Mouse (Mus musculus): Measurements from ENCODE around the gene Zfp51. TPM values are rescaled to one million over a fixed set of nuclear protein-coding genes. Genes with fewer than 3 reads are reported as not detected.
"Not testable (repeated sequence)": the region's sequence is repeated elsewhere in the genome, so short reads cannot be mapped to it uniquely, and the experiment has no call there.

Gene Zfp51
- polyA plus RNA-seq (2012; rRNA removed) = 0.64 and 1.1 TPM in 2 replicates

DNA sequence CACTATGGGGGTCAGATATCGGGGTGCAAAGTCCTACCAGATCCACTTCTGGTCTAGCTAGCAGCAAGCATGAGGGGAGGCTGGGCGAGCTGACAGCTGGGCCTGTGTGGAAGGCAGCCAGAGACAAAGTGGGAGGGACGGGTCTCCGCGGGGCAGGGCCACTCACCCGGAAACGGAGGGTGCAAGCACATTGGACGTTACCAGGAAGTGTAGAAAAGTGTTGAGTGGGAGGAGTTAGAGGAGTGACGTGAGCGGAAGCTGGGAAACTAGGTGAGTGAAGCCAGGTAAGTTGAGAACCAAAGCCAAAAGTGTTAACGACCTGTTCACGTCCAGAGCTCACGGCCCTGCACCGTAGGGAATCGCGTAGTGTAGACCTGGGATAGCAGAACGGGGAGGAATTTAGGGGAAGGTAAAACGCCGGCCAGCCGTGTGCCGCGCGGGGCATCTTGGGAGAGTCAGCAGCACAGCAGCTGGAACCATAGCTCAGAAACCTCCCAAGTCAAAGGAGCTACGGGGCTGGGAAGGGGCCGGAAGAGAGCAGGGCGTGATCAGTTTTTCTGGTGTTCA, at the start of gene Zfp51:
Gene Zfp51, plus strand, starts transcription at position 237 of the 567 bp plus-strand sequence.
- Histone ChIP-seq H3K4me3 (ENCODE audit: insufficient read depth, low read depth, low read length) (peak within 1 kb of the TSS; percentile 90), H3K27me3 (replicated peaks; ENCODE audit: control insufficient read depth, insufficient read depth, low read length) (no peaks in the 10 kb centered on the region; the same call in 1 of the 2 replicates), H3K4me1 (ENCODE audit: control insufficient read depth, insufficient read depth, low read length) (no peaks in the 10 kb centered on the region), H3K36me3 (ENCODE audit: control insufficient read depth, insufficient read depth, low read length) (no peaks in the 10 kb centered on the region), H3K27ac (ENCODE audit: insufficient read depth, low read depth, low read length) (peak within 1 kb of the TSS; percentile 94)
- WGBS = under 1% methylated on average over 26 of the region's 26 CpGs
- TF ChIP-seq CTCF (conservative IDR thresholded peaks at IDR 0.05; ENCODE audit: insufficient read depth, insufficient read length, low read depth, low read length) (no peak), POLR2A (IDR thresholded peaks at IDR 0.05; ENCODE audit: low read depth, low read length) (peak; percentile 60)
- peak; percentile 98 for DNase-seq

DNA sequence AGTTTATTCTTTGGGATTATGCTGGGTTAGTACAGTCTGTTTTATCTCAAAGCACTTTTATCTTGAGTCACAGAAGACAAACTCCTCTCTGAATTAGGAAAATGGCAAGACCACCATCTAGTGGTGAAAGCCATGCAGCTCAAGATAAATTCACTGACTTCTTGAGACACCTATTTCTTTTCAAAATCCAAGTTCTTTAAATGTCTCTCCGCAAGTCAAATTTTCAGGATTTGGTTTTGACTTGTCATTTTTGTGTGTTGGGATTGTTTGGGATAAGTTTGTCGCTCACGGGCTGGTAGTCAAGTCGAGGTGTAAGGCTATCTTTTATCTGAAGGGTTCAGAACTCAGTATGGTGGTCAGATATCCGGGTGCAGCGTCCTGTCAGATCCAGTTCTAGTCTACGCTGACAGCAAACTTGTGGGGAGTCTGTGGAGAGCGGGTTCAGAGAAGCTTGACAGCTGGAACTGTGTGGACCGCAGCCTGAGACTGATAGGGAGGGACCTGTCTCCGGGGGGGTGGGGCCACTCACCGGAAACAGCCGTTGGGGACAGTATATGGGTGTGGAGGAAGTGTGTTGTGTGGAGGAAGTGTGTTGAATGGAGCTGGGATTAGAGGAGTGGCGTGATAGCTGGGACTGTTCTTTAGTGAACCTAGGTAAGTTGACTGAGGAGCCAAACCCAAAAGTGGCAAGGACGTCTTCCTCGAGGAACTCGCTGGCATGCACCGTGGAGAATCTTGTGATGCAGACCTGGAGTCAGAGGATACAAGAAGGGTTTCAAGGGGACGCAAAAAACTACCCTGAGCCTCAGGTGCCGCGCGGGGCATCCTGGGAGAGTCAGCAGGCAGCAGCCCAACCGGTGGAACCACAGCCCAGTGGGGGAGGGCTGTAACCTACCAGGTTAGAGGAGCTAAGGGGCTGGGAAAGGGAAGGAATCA, 27.2 kb upstream of the Zfp51 start, which contains the start of gene Zfp54:
Gene Zfp54, plus strand, starts transcription at position 564 of the 936 bp plus-strand sequence.
- under 1% methylated on average over 22 of the region's 22 CpGs for WGBS
- peak within 1 kb of the TSS; percentile 55 for H3K4me3 ChIP-seq (ENCODE audit: insufficient read depth, low read depth, low read length)

GRCm38 (mm10) chr17:21438806-21439400, 11.3 kb upstream of the Zfp51 start:
- 74% methylated on average over 9 of the region's 9 CpGs for WGBS
- H3K27me3 ChIP-seq (replicated peaks; ENCODE audit: control insufficient read depth, insufficient read depth, low read length); H3K27ac ChIP-seq (ENCODE audit: insufficient read depth, low read depth, low read length); H3K4me3 ChIP-seq (ENCODE audit: insufficient read depth, low read depth, low read length); H3K36me3 ChIP-seq (ENCODE audit: control insufficient read depth, insufficient read depth, low read length); H3K4me1 ChIP-seq (ENCODE audit: control insufficient read depth, insufficient read depth, low read length): not testable (repeated sequence)
- DNase-seq = peak; percentile 38

More for the DNA sequence above, 27.2 kb upstream of the Zfp51 start, which contains the start of gene Zfp54:
- TF ChIP-seq CTCF (conservative IDR thresholded peaks at IDR 0.05; ENCODE audit: insufficient read depth, insufficient read length, low read depth, low read length) = peak; percentile 51
- no peak for TF ChIP-seq POLR2A (IDR thresholded peaks at IDR 0.05; ENCODE audit: low read depth, low read length)
- no peaks in the 10 kb centered on the region for H3K4me1 ChIP-seq (ENCODE audit: control insufficient read depth, insufficient read depth, low read length)
- H3K27ac ChIP-seq (ENCODE audit: insufficient read depth, low read depth, low read length) = peak within 1 kb of the TSS; percentile 67; the same call in 1 of the 2 replicates
- H3K27me3 ChIP-seq (replicated peaks; ENCODE audit: control insufficient read depth, insufficient read depth, low read length) = no peaks in the 10 kb centered on the region
- no peaks in the 10 kb centered on the region for H3K36me3 ChIP-seq (ENCODE audit: control insufficient read depth, insufficient read depth, low read length)
- peak; percentile 87 for DNase-seq

- Histone ChIP-seq H3K4me1 (ENCODE audit: control insufficient read depth, insufficient read depth, low read length) (no peaks in the 10 kb centered on the region), H3K4me3 (ENCODE audit: insufficient read depth, low read depth, low read length) (peak overlapping the region; percentile 90), H3K36me3 (ENCODE audit: control insufficient read depth, insufficient read depth, low read length) (no peaks in the 10 kb centered on the region), H3K27me3 (replicated peaks; ENCODE audit: control insufficient read depth, insufficient read depth, low read length) (no peaks in the 10 kb centered on the region), H3K27ac (ENCODE audit: insufficient read depth, low read depth, low read length) (peak overlapping the region; percentile 90)
- peak; percentile 91 for DNase-seq
- TF ChIP-seq CTCF (conservative IDR thresholded peaks at IDR 0.05; ENCODE audit: insufficient read depth, insufficient read length, low read depth, low read length) (peak; percentile 53), POLR2A (IDR thresholded peaks at IDR 0.05; ENCODE audit: low read depth, low read length) (no peak)
- under 1% methylated on average over 3 of the region's 3 CpGs for WGBS
These were observed 505 bp upstream of the Zfp51 start for GRCm38 (mm10) chr17:21449669-21450068.

DNA sequence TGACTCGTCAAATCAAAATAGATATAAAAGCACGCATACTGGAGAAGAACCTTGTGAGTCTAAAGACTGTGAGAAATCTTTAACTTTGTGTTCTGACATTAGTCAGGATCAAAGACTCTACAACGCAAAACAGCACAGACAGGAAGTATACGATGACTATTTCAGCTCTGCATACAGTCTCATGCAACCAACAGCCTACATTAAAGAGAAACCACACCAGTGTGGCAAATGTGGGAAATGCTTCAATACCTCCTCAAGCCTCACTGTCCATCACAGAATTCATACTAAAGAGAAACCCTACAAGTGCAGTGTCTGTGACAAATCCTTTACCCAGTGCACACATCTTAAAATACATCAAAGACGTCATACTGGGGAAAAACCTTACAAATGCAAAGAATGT, 13.4 kb downstream of the Zfp51 start:
- no peak for DNase-seq
- H3K4me3 ChIP-seq (ENCODE audit: insufficient read depth, low read depth, low read length) = no peak overlapping the region
- TF ChIP-seq POLR2A (IDR thresholded peaks at IDR 0.05; ENCODE audit: low read depth, low read length) = no peak
- TF ChIP-seq CTCF (conservative IDR thresholded peaks at IDR 0.05; ENCODE audit: insufficient read depth, insufficient read length, low read depth, low read length) = no peak
- H3K27me3 ChIP-seq (replicated peaks; ENCODE audit: control insufficient read depth, insufficient read depth, low read length) = no peaks in the 10 kb centered on the region
- H3K4me1 ChIP-seq (ENCODE audit: control insufficient read depth, insufficient read depth, low read length) = no peaks in the 10 kb centered on the region
- 90% methylated on average over 5 of the region's 5 CpGs for WGBS
- peaks cover 5% of the 10 kb centered on the region for H3K36me3 ChIP-seq (ENCODE audit: control insufficient read depth, insufficient read depth, low read length)
- no peak overlapping the region for H3K27ac ChIP-seq (ENCODE audit: insufficient read depth, low read depth, low read length)

GRCm38 (mm10) chr17:21472032-21472652, 22.0 kb downstream of the Zfp51 start:
- 62% methylated on average over 3 of the region's 3 CpGs for WGBS
- Histone ChIP-seq H3K27ac (ENCODE audit: insufficient read depth, low read depth, low read length) (peak overlapping the region; percentile 56), H3K27me3 (replicated peaks; ENCODE audit: control insufficient read depth, insufficient read depth, low read length) (no peaks in the 10 kb centered on the region), H3K4me1 (ENCODE audit: control insufficient read depth, insufficient read depth, low read length) (peaks cover 4% of the 10 kb centered on the region; the same call in 1 of the 2 replicates), H3K4me3 (ENCODE audit: insufficient read depth, low read depth, low read length) (no peak overlapping the region), H3K36me3 (ENCODE audit: control insufficient read depth, insufficient read depth, low read length) (no peaks in the 10 kb centered on the region)
- TF ChIP-seq POLR2A (IDR thresholded peaks at IDR 0.05; ENCODE audit: low read depth, low read length) (no peak), CTCF (conservative IDR thresholded peaks at IDR 0.05; ENCODE audit: insufficient read depth, insufficient read length, low read depth, low read length) (no peak)
- DNase-seq = no peak
